Mouse (Mus musculus): ENCODE measurements around the gene Fanca. TPM values are rescaled to one million over a fixed set of nuclear protein-coding genes. Genes with fewer than 3 reads are reported as not detected.
A peak's percentile ranks its signal among the peaks of the same experiment; 100 is the strongest.

The Fanca gene
- polyA plus RNA-seq, 1 experiment from 2014 or later, result 5.7 TPM

DNA sequence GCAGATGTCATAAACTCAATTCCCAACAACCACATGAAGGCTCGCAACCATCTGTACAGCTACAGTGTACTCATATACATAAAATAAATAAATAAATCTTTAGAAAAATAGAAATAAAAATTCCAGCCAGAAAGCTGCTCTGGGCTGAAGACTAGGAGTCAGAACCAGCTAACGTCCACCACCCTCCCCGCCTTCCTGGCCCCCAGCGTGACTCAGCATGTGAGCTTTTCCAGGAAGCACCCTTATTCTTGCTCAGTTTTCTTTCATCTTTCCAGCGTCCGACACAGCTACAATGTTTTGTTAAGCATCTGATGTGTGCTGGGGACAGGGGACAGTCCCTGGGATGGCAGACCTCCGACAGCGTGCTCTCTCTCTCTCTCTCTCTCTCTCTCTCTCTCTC, 26.8 kb upstream of the Fanca start:
- no peaks in the 10 kb centered on the region; the same call in 1 of the 2 replicates for H3K4me1 ChIP-seq (ENCODE audit: control insufficient read depth, insufficient read depth, low read depth, low read length)
- H3K4me2 ChIP-seq (ENCODE audit: low read length), result no peak overlapping the region
- no peak overlapping the region for H3K4me3 ChIP-seq (ENCODE audit: low read length)
- H3K9ac ChIP-seq (ENCODE audit: low read depth, low read length), result no peak overlapping the region
- H3K36me3 ChIP-seq (ENCODE audit: control insufficient read depth, insufficient read depth, low read length), result no peaks in the 10 kb centered on the region
- no peak for ATAC-seq
- 81% methylated on average over 8 of the region's 8 CpGs for WGBS
- no peaks in the 10 kb centered on the region for H3K9me3 ChIP-seq (ENCODE audit: control insufficient read depth, low read length)
- H3K27me3 ChIP-seq (replicated peaks; ENCODE audit: control insufficient read depth, insufficient read depth, low read length), result no peaks in the 10 kb centered on the region
- H3K27ac ChIP-seq (ENCODE audit: low read depth, low read length), result no peak overlapping the region

DNA sequence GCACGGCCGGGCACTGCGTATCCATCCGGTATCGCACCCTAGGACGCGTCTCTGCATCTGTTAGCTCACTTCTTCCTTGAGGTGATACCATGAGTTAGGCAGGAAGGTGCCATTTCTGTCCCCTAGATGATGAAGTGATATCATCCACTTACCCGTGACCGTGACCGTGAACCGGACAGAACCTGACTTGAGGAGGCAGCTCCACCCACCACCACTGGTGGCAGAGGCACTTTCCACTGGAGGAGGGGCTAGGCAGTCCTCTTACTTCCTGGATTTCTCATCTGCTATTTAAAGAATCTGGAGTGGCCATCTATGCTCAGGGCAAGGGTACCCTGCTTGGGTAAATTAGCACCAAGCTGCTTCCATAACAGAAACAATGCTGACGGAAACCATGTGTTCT, 25.0 kb upstream of the Fanca start:
- Histone ChIP-seq H3K27me3 (replicated peaks; ENCODE audit: control insufficient read depth, insufficient read depth, low read length) (no peaks in the 10 kb centered on the region), H3K9me3 (ENCODE audit: control insufficient read depth, low read length) (no peaks in the 10 kb centered on the region), H3K36me3 (ENCODE audit: control insufficient read depth, insufficient read depth, low read length) (no peaks in the 10 kb centered on the region), H3K9ac (ENCODE audit: low read depth, low read length) (no peak overlapping the region), H3K4me1 (ENCODE audit: control insufficient read depth, insufficient read depth, low read depth, low read length) (no peaks in the 10 kb centered on the region), H3K27ac (ENCODE audit: low read depth, low read length) (no peak overlapping the region), H3K4me2 (ENCODE audit: low read length) (no peak overlapping the region), H3K4me3 (ENCODE audit: low read length) (no peak overlapping the region)
- WGBS, result 89% methylated on average over 12 of the region's 12 CpGs
- ATAC-seq, result no peak

DNA sequence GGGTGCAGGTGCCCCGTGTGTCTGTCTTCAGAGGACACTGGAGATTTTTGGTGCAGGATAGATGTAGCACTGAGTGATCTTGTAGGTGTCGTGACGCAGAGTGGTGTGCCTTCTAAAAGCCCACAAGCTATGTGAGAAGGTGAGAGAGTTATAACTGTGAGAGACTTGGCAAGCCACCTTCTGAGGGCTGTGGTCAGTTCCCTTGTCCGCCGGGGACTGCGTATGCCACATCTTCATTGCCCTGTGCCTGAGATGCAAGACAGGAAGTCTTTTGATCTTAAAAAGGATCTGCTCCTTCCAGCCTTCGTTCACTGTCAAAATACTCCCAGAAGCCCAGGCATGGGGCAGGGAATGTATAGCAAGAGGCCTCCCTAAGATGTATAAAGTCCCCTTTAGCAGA, 24.5 kb upstream of the Fanca start:
- Histone ChIP-seq H3K4me2 (ENCODE audit: low read length) (no peak overlapping the region), H3K27ac (ENCODE audit: low read depth, low read length) (no peak overlapping the region), H3K4me1 (ENCODE audit: control insufficient read depth, insufficient read depth, low read depth, low read length) (no peaks in the 10 kb centered on the region), H3K9ac (ENCODE audit: low read depth, low read length) (no peak overlapping the region), H3K36me3 (ENCODE audit: control insufficient read depth, insufficient read depth, low read length) (no peaks in the 10 kb centered on the region), H3K9me3 (ENCODE audit: control insufficient read depth, low read length) (no peaks in the 10 kb centered on the region), H3K4me3 (ENCODE audit: low read length) (no peak overlapping the region), H3K27me3 (replicated peaks; ENCODE audit: control insufficient read depth, insufficient read depth, low read length) (no peaks in the 10 kb centered on the region)
- 88% methylated on average over 7 of the region's 7 CpGs for WGBS
- no peak for ATAC-seq

DNA sequence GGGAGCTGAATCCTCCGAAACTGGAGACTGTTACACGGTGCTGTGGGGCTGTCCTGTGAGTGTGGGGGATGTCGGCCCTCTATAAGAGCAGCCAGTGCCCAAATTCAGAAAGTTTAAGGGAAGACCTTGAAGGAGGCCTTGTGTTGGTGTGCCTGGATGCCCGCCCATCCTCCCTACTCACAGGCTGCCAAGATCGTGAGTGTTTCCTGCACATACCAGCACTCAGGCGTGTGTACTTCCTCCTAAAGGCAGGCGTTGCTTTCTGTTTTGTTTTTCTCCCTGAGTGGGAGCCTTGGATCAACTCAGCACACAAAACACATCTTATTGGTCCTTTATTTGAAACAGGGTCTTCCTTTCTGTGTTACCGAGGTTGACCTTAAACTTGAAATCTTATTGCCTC, 23.9 kb upstream of the Fanca start:
- H3K9ac ChIP-seq (ENCODE audit: low read depth, low read length), result no peak overlapping the region
- no peaks in the 10 kb centered on the region for H3K27me3 ChIP-seq (replicated peaks; ENCODE audit: control insufficient read depth, insufficient read depth, low read length)
- H3K4me3 ChIP-seq (ENCODE audit: low read length), result no peak overlapping the region
- H3K9me3 ChIP-seq (ENCODE audit: control insufficient read depth, low read length), result no peaks in the 10 kb centered on the region
- H3K27ac ChIP-seq (ENCODE audit: low read depth, low read length), result no peak overlapping the region
- ATAC-seq, result no peak
- WGBS, result 83% methylated on average over 8 of the region's 8 CpGs
- H3K4me1 ChIP-seq (ENCODE audit: control insufficient read depth, insufficient read depth, low read depth, low read length), result no peaks in the 10 kb centered on the region
- H3K36me3 ChIP-seq (ENCODE audit: control insufficient read depth, insufficient read depth, low read length), result no peaks in the 10 kb centered on the region
- H3K4me2 ChIP-seq (ENCODE audit: low read length), result no peak overlapping the region

DNA sequence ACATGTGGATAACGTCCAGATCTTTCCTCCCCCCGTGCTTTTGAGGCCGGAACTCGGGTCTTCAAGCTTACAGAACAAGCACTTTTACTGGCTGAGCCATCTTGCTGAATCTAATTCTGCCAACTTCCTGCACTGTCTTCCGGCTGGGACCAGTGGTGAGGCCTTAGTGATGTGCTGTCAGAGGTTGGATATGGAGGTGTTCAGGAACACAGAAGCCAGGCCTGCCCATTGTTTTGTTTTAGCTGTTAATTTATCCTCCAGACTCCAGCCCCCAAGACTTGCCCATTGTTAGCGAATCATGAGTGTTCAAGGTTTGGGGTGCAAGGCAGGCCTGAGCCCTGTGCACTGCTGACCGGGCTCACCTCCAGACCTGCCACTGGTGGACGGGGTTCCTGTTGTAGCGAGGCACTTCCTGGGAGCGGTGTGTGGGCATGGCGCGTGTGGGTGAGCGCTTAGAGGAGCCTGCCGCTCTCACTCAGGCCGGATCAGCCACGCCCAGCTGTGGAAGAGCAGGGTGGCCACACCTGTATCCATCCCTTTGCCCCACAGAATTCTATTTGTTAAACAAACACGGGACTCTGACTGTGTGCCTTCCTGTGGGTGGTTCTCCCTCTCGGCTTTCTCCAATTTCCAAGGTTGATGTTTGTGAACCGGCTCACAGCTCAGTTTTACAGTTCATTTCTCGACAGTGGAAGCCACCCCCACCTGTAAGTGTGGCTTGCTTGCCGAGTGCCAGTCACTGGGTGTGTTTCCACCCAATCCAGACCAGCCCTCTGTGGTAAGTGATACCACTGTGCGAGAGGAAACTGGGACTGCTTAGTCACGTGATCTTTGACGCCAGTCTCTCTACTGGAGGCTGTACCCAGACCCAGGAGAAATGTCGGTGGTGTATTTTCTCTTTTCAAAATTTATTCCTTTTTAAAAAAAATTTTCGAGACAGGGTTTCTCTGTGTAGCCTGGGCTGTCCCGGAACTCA, 23.0 kb upstream of the Fanca start:
- H3K27me3 ChIP-seq (replicated peaks; ENCODE audit: control insufficient read depth, insufficient read depth, low read length), result no peaks in the 10 kb centered on the region
- WGBS, result 90% methylated on average over 27 of the region's 27 CpGs
- no peak for ATAC-seq
- no peak overlapping the region for H3K4me3 ChIP-seq (ENCODE audit: low read length)
- no peaks in the 10 kb centered on the region for H3K9me3 ChIP-seq (ENCODE audit: control insufficient read depth, low read length)
- no peak overlapping the region for H3K9ac ChIP-seq (ENCODE audit: low read depth, low read length)
- H3K4me1 ChIP-seq (ENCODE audit: control insufficient read depth, insufficient read depth, low read depth, low read length), result no peaks in the 10 kb centered on the region
- H3K27ac ChIP-seq (ENCODE audit: low read depth, low read length), result no peak overlapping the region
- H3K36me3 ChIP-seq (ENCODE audit: control insufficient read depth, insufficient read depth, low read length), result no peaks in the 10 kb centered on the region
- H3K4me2 ChIP-seq (ENCODE audit: low read length), result no peak overlapping the region

DNA sequence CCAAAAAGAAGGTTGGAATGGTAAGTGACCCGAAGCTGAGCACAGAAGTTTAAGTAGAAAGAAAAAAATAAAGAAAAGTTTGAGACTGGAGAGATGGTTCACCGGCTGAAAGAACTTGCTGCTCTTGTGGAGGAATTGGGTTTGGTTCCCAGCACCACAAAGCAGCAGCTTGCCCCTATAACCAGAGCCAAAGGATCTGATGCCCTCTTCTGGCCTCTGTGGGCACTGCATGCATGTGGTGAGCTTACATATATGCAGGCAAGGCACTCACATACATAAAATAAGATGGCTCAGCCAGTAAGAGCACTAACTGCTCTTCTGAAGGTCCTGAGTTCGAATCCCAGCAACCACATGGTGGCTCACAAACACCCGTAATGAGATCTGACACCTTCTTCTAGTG, 21.7 kb upstream of the Fanca start:
- Histone ChIP-seq H3K27me3 (replicated peaks; ENCODE audit: control insufficient read depth, insufficient read depth, low read length) (no peaks in the 10 kb centered on the region), H3K9ac (ENCODE audit: low read depth, low read length) (no peak overlapping the region), H3K4me2 (ENCODE audit: low read length) (no peak overlapping the region), H3K9me3 (ENCODE audit: control insufficient read depth, low read length) (no peaks in the 10 kb centered on the region), H3K4me1 (ENCODE audit: control insufficient read depth, insufficient read depth, low read depth, low read length) (peaks cover 3% of the 10 kb centered on the region), H3K27ac (ENCODE audit: low read depth, low read length) (no peak overlapping the region), H3K4me3 (ENCODE audit: low read length) (no peak overlapping the region), H3K36me3 (ENCODE audit: control insufficient read depth, insufficient read depth, low read length) (no peaks in the 10 kb centered on the region)
- 97% methylated on average over 4 of the region's 4 CpGs for WGBS
- no peak for ATAC-seq

DNA sequence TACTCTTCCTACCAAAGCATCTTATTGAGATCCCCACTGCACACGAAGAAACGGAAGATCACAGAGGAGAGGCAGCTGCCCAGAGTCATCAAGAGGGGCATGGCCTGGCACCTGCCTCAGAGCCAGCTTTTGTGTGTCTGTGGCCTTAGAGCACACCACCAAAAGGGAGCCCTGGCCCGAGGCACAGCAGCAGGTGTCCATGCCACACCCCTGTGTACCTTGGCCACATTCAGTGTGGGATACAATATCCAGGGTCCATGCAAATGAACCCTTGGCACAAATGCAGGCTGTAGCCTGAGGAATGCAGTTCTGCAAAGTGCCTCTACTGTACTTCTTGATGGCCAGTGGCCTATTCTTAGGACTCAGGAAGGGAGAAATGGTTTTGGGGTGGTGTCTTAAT, 19.1 kb upstream of the Fanca start:
- no peak overlapping the region for H3K27ac ChIP-seq (ENCODE audit: low read depth, low read length)
- no peaks in the 10 kb centered on the region for H3K36me3 ChIP-seq (ENCODE audit: control insufficient read depth, insufficient read depth, low read length)
- WGBS, result 80% methylated on average over 3 of the region's 3 CpGs
- H3K4me2 ChIP-seq (ENCODE audit: low read length), result no peak overlapping the region
- H3K4me3 ChIP-seq (ENCODE audit: low read length), result no peak overlapping the region
- H3K4me1 ChIP-seq (ENCODE audit: control insufficient read depth, insufficient read depth, low read depth, low read length), result peaks cover 16% of the 10 kb centered on the region
- H3K27me3 ChIP-seq (replicated peaks; ENCODE audit: control insufficient read depth, insufficient read depth, low read length), result no peaks in the 10 kb centered on the region
- no peak for ATAC-seq
- no peak overlapping the region for H3K9ac ChIP-seq (ENCODE audit: low read depth, low read length)
- no peaks in the 10 kb centered on the region for H3K9me3 ChIP-seq (ENCODE audit: control insufficient read depth, low read length)

DNA sequence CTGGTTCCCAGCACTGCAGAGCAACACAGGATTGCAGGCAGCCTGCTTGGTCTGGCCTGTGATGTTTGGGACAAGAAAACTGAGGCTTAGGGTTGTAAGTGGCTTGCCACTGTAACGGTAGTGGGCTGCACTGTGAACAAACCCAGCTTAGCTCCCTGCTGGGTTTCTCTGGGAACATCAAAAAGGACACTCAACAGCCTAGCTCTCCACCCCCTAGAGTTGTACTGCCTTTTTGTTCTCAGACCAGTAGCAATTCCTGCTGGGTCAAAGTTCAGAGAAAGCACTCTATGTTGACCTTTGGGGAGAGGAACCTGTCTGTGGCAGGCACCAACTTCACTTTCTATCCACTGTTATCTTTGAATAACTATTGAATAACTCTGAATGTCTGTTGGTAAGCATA, 16.1 kb upstream of the Fanca start:
- Histone ChIP-seq H3K27ac (ENCODE audit: low read depth, low read length) (peak overlapping the region; percentile 30; the same call in 1 of the 2 replicates), H3K4me3 (ENCODE audit: low read length) (peak overlapping the region; percentile 84), H3K9me3 (ENCODE audit: control insufficient read depth, low read length) (no peaks in the 10 kb centered on the region), H3K4me2 (ENCODE audit: low read length) (peak overlapping the region; percentile 74), H3K9ac (ENCODE audit: low read depth, low read length) (peak overlapping the region; percentile 92), H3K27me3 (replicated peaks; ENCODE audit: control insufficient read depth, insufficient read depth, low read length) (no peaks in the 10 kb centered on the region), H3K4me1 (ENCODE audit: control insufficient read depth, insufficient read depth, low read depth, low read length) (peaks cover 16% of the 10 kb centered on the region), H3K36me3 (ENCODE audit: control insufficient read depth, insufficient read depth, low read length) (no peaks in the 10 kb centered on the region)
- WGBS, result 0% methylated on average over 1 of the region's 1 CpGs
- no peak for ATAC-seq

DNA sequence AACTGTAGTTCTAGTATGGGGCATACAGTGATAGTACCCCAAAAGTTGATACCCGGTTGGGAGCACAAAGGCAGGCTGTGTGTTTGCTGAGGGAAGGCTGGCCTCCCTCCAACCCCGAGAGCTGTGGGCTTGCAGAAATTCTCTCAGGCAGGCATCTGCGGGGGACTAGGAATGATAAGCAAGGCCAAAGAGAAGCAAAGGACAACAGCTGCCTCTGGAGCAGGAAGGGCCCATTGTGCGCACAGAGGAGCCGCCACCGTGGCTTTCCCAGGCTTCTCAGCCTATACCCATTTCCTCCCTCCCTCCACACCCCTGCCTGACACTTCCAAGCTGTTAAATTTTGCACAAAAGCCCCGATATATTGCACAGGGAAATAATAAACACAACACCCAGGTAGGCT, 15.5 kb upstream of the Fanca start:
- H3K4me1 ChIP-seq (ENCODE audit: control insufficient read depth, insufficient read depth, low read depth, low read length), result peaks cover 16% of the 10 kb centered on the region
- H3K4me3 ChIP-seq (ENCODE audit: low read length), result peak overlapping the region; percentile 84
- WGBS, result 2% methylated on average over 7 of the region's 7 CpGs
- H3K9ac ChIP-seq (ENCODE audit: low read depth, low read length), result peak overlapping the region; percentile 92
- H3K4me2 ChIP-seq (ENCODE audit: low read length), result peak overlapping the region; percentile 74
- ATAC-seq, result no peak
- H3K27me3 ChIP-seq (replicated peaks; ENCODE audit: control insufficient read depth, insufficient read depth, low read length), result no peaks in the 10 kb centered on the region
- no peaks in the 10 kb centered on the region for H3K9me3 ChIP-seq (ENCODE audit: control insufficient read depth, low read length)
- no peaks in the 10 kb centered on the region for H3K36me3 ChIP-seq (ENCODE audit: control insufficient read depth, insufficient read depth, low read length)
- peak overlapping the region; percentile 30 for H3K27ac ChIP-seq (ENCODE audit: low read depth, low read length)

Measured in hindbrain, embryonic 16.5 days (tissue).